Mouse (Mus musculus) kidney, adult 2 months (tissue): ENCODE data around the gene Actr10. TPM values are rescaled to one million over a fixed set of nuclear protein-coding genes. Genes with fewer than 3 reads are reported as not detected.

Experiments used
- DNase-seq: peaks from one replicate; pipeline ENCODE4 v3.0.0; 2021
- H3K27ac ChIP-seq: fragments of 200-500 bp; 2 replicates; pipeline ENCODE4 v1.5.1; 2012; ENCODE audit warnings: low read depth, low read length, control low read depth, inconsistent platforms; ENCODE audit not compliant: insufficient read depth
- H3K27me3 ChIP-seq: fragments of 200-500 bp; replicated peaks from 2 replicates; pipeline ENCODE4 v1.6.1; 2012; ENCODE audit warnings: mild to moderate bottlenecking, moderate library complexity, low read length, inconsistent platforms; ENCODE audit not compliant: control insufficient read depth, insufficient read depth
- H3K36me3 ChIP-seq: fragments of 200-500 bp; 2 replicates; pipeline ENCODE4 v1.6.1; 2012; ENCODE audit warnings: mild to moderate bottlenecking, moderate library complexity, low read length, inconsistent platforms; ENCODE audit not compliant: control insufficient read depth, insufficient read depth
- H3K4me1 ChIP-seq: fragments of 200-500 bp; 2 replicates; pipeline ENCODE4 v1.6.1; 2011; ENCODE audit warnings: low read length; ENCODE audit not compliant: control insufficient read depth, insufficient read depth
- H3K4me3 ChIP-seq: fragments of 200-500 bp; 2 replicates; pipeline ENCODE4 v1.5.1; 2011; ENCODE audit warnings: mild to moderate bottlenecking, low read depth, low read length, control low read depth; ENCODE audit not compliant: insufficient read depth
- CTCF ChIP-seq: fragments of 200-500 bp; conservative IDR thresholded peaks from 2 replicates; pipeline ENCODE4 v1.5.1; 2011; ENCODE audit warnings: low read depth, mild to moderate bottlenecking, control low read depth, low read length, moderate library complexity, mixed read lengths; ENCODE audit not compliant: insufficient read depth, insufficient read length
- POLR2A ChIP-seq: fragments of 200-500 bp; IDR thresholded peaks from one replicate; pipeline ENCODE4 v1.6.1; 2011; ENCODE audit warnings: low read depth, low read length, control low read depth
- WGBS: fragments of 180-500 bp; shearing (Covaris S2); methylation state at CpG from one replicate; pipeline ENCODE4 v1.1.7; 2018; 5-methylcytosine and 5-hydroxymethylcytosine counted together
- polyA plus RNA-seq: library from polyadenylated mRNA; depleted of rRNA; stranded (reverse); fragments of >200 nt; gene quantifications from 2 replicates; pipeline ENCODE4 v1.2.3, GENCODE M21; 2012

Gene Actr10
- polyA plus RNA-seq, 1 experiment: 44.6 TPM

- H3K4me1 ChIP-seq: peaks cover 10% of the 10 kb centered on the region
- peaks cover 3% of the 10 kb centered on the region for H3K36me3 ChIP-seq
- H3K4me3 ChIP-seq: peak overlapping the region; percentile 99
- WGBS: 13% methylated on average over 10 of the region's 10 CpGs
- no peaks in the 10 kb centered on the region for H3K27me3 ChIP-seq
- no peak for DNase-seq
- TF ChIP-seq POLR2A: no peak
- TF ChIP-seq CTCF: no peak
- H3K27ac ChIP-seq: peak overlapping the region; percentile 96
Observed at GRCm38 (mm10) chr12:70975406-70975805, 37.7 kb downstream of the Actr10 start.

DNA sequence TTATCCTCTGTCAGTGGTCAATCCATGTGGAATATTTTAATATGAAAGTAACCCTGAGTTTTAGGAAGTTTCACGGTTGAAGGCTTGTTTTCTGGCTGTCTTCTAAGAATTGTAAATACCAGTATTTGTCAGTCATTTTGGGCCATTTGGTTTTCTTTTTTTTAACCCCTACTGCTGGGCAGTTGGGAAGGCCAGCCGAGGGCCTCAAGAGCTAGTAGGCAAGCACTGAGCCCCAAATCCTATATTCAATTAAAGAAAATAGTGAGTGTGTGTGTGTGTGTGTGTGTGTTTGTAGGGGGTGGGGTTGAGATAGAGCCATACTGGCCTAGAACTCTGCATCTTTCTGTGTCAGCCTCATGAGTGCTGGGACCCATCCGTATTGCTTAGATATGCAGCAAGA, 38.2 kb downstream of the Actr10 start:
- Histone ChIP-seq H3K27ac (no peak overlapping the region), H3K36me3 (peaks cover 3% of the 10 kb centered on the region), H3K4me3 (peak overlapping the region; percentile 99; the same call in 1 of the 2 replicates), H3K4me1 (peaks cover 10% of the 10 kb centered on the region), H3K27me3 (no peaks in the 10 kb centered on the region)
- 37% methylated on average over 3 of the region's 3 CpGs for WGBS
- no peak for DNase-seq
- TF ChIP-seq CTCF (no peak), POLR2A (no peak)

GRCm38 (mm10) chr12:70978345-70978744, 40.7 kb downstream of the Actr10 start:
- Histone ChIP-seq H3K36me3 (peaks cover 3% of the 10 kb centered on the region), H3K4me3 (no peak overlapping the region), H3K27me3 (no peaks in the 10 kb centered on the region), H3K4me1 (peaks cover 10% of the 10 kb centered on the region), H3K27ac (no peak overlapping the region)
- no peak for DNase-seq
- 70% methylated on average over 7 of the region's 7 CpGs for WGBS
- TF ChIP-seq CTCF: no peak
- TF ChIP-seq POLR2A: no peak

- TF ChIP-seq CTCF (no peak), POLR2A (no peak)
- Histone ChIP-seq H3K27ac (no peak overlapping the region), H3K27me3 (no peaks in the 10 kb centered on the region), H3K4me3 (no peak overlapping the region), H3K36me3 (peaks cover 11% of the 10 kb centered on the region), H3K4me1 (no peaks in the 10 kb centered on the region)
- DNase-seq: no peak
- 91% methylated on average over 7 of the region's 7 CpGs for whole genome bisulfite sequencing
Observed at GRCm38 (mm10) chr12:70984855-70985550, 47.3 kb downstream of the Actr10 start.

DNA sequence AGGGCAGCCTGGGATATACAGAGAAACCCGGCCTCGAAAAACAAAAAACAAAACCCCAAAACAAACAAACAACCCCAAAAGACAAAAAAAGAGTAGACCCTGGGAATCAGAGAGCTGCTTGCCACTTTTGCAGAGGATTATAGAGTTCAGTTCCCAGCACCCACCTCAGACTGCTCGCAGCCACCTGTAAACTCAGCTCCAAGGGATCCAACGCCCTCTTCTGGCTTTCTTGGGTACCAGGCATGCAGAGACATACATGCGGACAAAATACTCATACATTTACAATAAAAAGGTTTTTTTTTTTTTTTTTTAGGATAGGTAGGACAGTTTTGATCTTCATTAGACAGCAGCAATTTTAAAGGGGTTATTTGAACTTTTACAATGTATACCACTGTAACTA, 59.6 kb downstream of the Actr10 start:
- Histone ChIP-seq H3K27me3 (no peaks in the 10 kb centered on the region), H3K4me1 (peaks cover 23% of the 10 kb centered on the region), H3K4me3 (no peak overlapping the region), H3K36me3 (peaks cover 4% of the 10 kb centered on the region), H3K27ac (no peak overlapping the region)
- TF ChIP-seq CTCF: no peak
- no peak for TF ChIP-seq POLR2A
- WGBS: 91% methylated on average over 5 of the region's 5 CpGs
- no peak for DNase-seq

DNA sequence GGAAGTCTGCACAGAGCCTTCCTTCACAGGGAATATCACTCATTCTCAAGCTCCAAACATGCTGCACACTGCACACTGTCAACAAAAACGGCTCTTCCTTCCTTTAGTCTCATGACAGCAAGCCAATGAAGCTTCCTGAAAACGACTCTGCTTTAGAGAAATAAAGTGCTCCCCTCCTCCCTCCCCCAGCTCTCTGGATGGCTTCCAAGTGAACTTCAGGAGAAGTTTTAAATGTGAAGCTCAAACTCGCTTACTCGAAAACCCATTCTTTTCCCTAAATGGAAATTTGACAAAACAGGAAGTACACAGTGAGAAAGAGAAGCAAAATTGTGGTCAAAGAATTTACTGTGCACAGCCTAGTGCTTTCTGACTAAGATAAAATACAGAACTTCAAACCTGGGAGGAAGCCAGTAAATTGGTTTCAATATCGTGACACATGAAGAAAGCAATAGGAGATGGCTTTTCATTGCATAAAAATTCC, 61.8 kb downstream of the Actr10 start:
- peak; percentile 91 for DNase-seq
- H3K36me3 ChIP-seq: peaks cover 6% of the 10 kb centered on the region
- peak overlapping the region; percentile 98 for H3K27ac ChIP-seq
- no peak overlapping the region for H3K4me3 ChIP-seq
- H3K4me1 ChIP-seq: peaks cover 28% of the 10 kb centered on the region
- 4% methylated on average over 5 of the region's 5 CpGs for WGBS
- TF ChIP-seq POLR2A (no peak), CTCF (no peak)
- no peaks in the 10 kb centered on the region for H3K27me3 ChIP-seq

DNA sequence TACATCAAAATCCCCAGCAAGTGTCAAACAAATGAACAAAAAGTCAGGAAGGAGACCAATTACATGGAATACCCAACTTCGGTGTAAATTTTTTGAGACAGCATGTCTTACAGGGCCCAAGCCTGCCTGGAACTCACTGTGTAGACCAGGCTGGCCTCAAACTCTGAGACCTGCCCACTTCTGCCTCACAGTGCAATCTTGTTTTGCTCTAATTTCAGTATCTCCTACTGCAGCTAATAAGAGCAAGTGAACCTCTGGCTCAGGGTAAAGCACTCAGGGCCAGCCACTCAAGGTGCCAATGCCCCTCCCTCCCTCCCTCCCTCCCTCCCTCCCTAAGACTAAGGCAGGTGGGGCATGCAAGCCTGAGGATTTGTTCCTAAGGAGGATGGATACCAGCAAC, 62.7 kb downstream of the Actr10 start:
- Histone ChIP-seq H3K27ac (peak overlapping the region; percentile 45; the same call in 1 of the 2 replicates), H3K4me3 (no peak overlapping the region), H3K27me3 (no peaks in the 10 kb centered on the region), H3K36me3 (peaks cover 8% of the 10 kb centered on the region), H3K4me1 (peaks cover 28% of the 10 kb centered on the region)
- TF ChIP-seq POLR2A (no peak), CTCF (no peak)
- DNase-seq: no peak
- WGBS: 67% methylated on average over 1 of the region's 1 CpGs

- peaks cover 12% of the 10 kb centered on the region for H3K36me3 ChIP-seq
- no peaks in the 10 kb centered on the region for H3K27me3 ChIP-seq
- DNase-seq: peak; percentile 85
- H3K4me1 ChIP-seq: peaks cover 28% of the 10 kb centered on the region
- no peak for TF ChIP-seq CTCF
- no peak for TF ChIP-seq POLR2A
- WGBS: 43% methylated on average over 6 of the region's 6 CpGs
- H3K27ac ChIP-seq: peak overlapping the region; percentile 75
- H3K4me3 ChIP-seq: no peak overlapping the region
Observed at GRCm38 (mm10) chr12:71001456-71001855, 63.8 kb downstream of the Actr10 start.
